Mouse (Mus musculus) cerebellum, postnatal 4 days (tissue): Measurements from ENCODE around the gene Rgmb.

Source experiments
- DNase-seq, 2 experiments: peaks; one replicate each; pipeline ENCODE4 v3.0.0; 2022; ENCODE audit warnings: low spot score in 2 of 2, mixed read lengths in 1 of 2

The Rgmb gene

GRCm38 (mm10) chr17:15776349-15776748 is 54.5 kb downstream of the Rgmb start:
- no peak for DNase-seq

DNA sequence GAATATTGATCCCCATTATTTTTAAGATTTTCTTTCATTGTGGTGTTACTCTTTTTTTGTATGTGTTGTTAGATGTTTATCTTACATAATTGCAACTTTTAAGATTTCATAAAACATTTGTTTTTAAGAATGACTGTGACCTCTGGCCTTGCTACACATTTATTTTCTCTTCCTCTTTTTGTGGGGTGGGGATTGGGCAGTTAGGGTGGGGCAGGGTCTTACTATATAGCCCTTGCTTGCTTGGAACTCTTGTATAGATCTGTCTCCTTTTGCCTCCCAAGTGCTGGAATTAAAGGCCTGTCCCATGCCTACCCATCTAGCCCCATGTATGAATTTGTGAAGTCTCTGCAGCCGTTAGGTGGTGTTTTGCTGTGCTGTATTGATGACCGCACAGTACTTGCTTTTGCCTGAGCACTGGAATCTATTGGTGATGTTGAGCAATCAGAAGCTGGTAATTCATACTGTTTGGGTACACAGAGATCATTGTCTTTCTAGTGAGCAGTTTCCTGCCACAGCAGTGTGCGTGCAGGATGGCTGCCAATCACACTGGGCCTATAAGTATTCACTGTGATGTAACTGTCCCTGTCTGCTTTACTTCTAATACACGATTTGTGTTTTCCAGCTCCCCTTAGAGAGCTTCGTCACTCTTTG is 56.1 kb downstream of the Rgmb start:
- no peak for DNase-seq

DNA sequence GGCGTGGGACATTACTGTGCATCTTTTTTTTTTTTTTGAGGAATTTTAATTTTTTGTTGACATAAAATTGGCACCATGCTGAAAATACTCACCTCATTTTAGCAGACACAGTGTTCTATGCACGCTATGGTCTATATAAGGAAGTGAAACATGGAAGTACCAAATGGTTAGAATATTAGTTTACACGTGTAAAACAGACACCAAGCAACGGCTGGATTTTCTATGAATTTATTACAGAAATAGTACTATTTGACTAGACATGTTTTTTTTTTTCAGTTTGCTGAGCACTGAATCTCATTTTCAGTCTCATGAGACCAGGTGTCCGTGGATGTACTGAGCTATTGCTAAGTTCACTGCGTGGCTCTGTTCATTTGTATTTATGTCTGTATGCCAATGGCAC is 56.9 kb downstream of the Rgmb start:
- DNase-seq = no peak

GRCm38 (mm10) chr17:15769081-15769724 is 61.6 kb downstream of the Rgmb start:
- DNase-seq = no peak

DNA sequence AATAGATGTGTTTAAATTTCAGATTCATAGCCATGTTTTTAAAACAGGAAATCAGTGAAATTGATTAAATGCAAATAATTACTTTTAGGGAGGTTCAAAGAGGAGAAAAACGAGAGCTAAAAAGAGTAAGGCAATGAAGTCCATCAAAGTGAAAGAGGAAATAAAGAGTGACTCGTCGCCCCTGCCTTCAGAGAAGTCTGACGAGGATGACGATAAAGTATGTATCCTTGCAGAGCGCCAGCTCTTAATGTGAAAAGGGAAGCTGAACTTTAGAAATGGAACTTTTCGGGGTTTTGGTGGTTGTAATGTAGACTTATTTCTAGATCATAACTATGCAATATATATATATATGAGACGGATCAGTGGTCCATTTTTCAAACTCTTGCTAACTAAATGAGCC is 69.6 kb downstream of the Rgmb start:
- DNase-seq = no peak
